ENCODE assay signal across 23 mouse cellular contexts in the genomic region with DNA sequence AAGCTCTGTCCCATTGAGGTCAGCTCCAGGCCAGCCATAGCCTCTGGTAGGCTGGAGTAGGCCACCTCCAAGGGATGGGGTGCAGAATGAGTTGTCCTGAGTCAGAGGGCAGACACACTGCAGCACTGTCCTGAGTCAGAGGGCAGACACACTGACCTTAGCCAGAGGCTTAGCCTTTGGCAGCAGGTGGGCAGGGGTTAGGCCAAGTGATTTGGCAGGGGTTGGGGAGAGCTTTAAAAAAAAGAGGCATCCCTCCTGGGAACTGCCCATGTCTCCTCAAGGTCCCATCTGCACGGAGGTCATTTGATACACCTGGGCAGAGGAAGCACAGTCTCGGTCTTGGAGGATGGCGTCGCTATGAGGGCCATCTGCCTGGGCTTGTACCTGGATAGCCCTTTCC. TPM values are rescaled to one million over a fixed set of nuclear protein-coding genes. Genes with fewer than 3 reads are reported as not detected.
DNase-seq lines count a peak whose midpoint lies in the region; ATAC-seq and TF ChIP-seq lines count a peak whose summit lies in the region.
"Had no signal": no experiment of that assay in that cellular context is flagged by ENCODE, and none has a peak within 500 bp of the region (broad histone marks: within the 10 kb centered on the region; RNA-seq: fewer than 3 reads in every experiment).

No protein-coding gene starts in this region.

- no peak overlapping the region for H3K4me2 ChIP-seq in forebrain, embryonic 11.5 days (ENCODE audit: low read depth, low read length, severe bottlenecking)
- H3K4me2 ChIP-seq in heart, embryonic 12.5 days: no peak overlapping the region
- H3K4me2 ChIP-seq: embryonic facial prominence, embryonic 15.5 days; forebrain, embryonic 12.5 days; hindbrain, embryonic 15.5 days; kidney, embryonic 15.5 days had no signal

- H3K36me3 ChIP-seq in forebrain, embryonic 10.5 days (replicated peaks): peaks cover 73% of the 10 kb centered on the region
- H3K36me3 ChIP-seq in forebrain, embryonic 11.5 days (ENCODE audit: control insufficient read depth, insufficient read depth, low read length): no peaks in the 10 kb centered on the region
- H3K36me3 ChIP-seq in heart, embryonic 12.5 days: peaks cover 98% of the 10 kb centered on the region

- H3K4me3 ChIP-seq in forebrain, embryonic 10.5 days: peak overlapping the region; percentile 28; the same call in 1 of the 2 replicates
- no peak overlapping the region for H3K4me3 ChIP-seq in forebrain, embryonic 11.5 days (ENCODE audit: low read depth, low read length)
- no peak overlapping the region for H3K4me3 ChIP-seq in heart, embryonic 12.5 days
- no peak overlapping the region for H3K4me3 ChIP-seq in cerebellum, adult 2 months (replicated peaks; ENCODE audit: insufficient read depth, low read depth, low read length)
- H3K4me3 ChIP-seq: embryonic facial prominence, embryonic 15.5 days; erythroblast, embryonic 14.5 days; forebrain, embryonic 12.5 days; heart, adult 2 months; hindbrain, embryonic 15.5 days; kidney, embryonic 15.5 days had no signal

- H3K4me1 ChIP-seq in forebrain, embryonic 10.5 days: peaks cover 16% of the 10 kb centered on the region
- H3K4me1 ChIP-seq in forebrain, embryonic 11.5 days (replicated peaks; ENCODE audit: control insufficient read depth, insufficient read depth, low read length): no peaks in the 10 kb centered on the region
- peaks cover 8% of the 10 kb centered on the region; the same call in 1 of the 2 replicates for H3K4me1 ChIP-seq in heart, embryonic 12.5 days (replicated peaks)
- H3K4me1 ChIP-seq in cerebellum, adult 2 months (ENCODE audit: control insufficient read depth, insufficient read depth, low read length): peaks cover 28% of the 10 kb centered on the region
- H3K4me1 ChIP-seq: hindbrain, embryonic 15.5 days; kidney, embryonic 15.5 days had no signal

- H3K9ac ChIP-seq in forebrain, embryonic 11.5 days (ENCODE audit: low read length): no peak overlapping the region
- H3K9ac ChIP-seq in heart, embryonic 12.5 days: no peak overlapping the region
- H3K9ac ChIP-seq: embryonic facial prominence, embryonic 15.5 days; forebrain, embryonic 12.5 days; hindbrain, embryonic 15.5 days; kidney, embryonic 15.5 days had no signal

- 84% methylated on average over 4 of the region's 4 CpGs for WGBS in forebrain, embryonic 10.5 days
- 88% methylated on average over 4 of the region's 4 CpGs for WGBS in forebrain, embryonic 11.5 days
- 91% methylated on average over 4 of the region's 4 CpGs for WGBS in heart, embryonic 12.5 days
- 78% methylated on average over 4 of the region's 4 CpGs for WGBS in cerebellum, adult 2 months

- no peaks in the 10 kb centered on the region for H3K9me3 ChIP-seq in forebrain, embryonic 10.5 days
- no peaks in the 10 kb centered on the region for H3K9me3 ChIP-seq in forebrain, embryonic 11.5 days (ENCODE audit: control insufficient read depth, low read length)
- no peaks in the 10 kb centered on the region for H3K9me3 ChIP-seq in heart, embryonic 12.5 days (replicated peaks)
- H3K9me3 ChIP-seq: embryonic facial prominence, embryonic 15.5 days; forebrain, embryonic 12.5 days; hindbrain, embryonic 15.5 days; kidney, embryonic 15.5 days had no signal

- no peak overlapping the region for H3K27ac ChIP-seq in forebrain, embryonic 10.5 days
- no peak overlapping the region for H3K27ac ChIP-seq in forebrain, embryonic 11.5 days (ENCODE audit: low read depth, low read length)
- no peak overlapping the region for H3K27ac ChIP-seq in heart, embryonic 12.5 days (ENCODE audit: poor library complexity, severe bottlenecking)
- H3K27ac ChIP-seq in cerebellum, adult 2 months (ENCODE audit: insufficient read depth, low read length): no peak overlapping the region
- H3K27ac ChIP-seq: embryonic facial prominence, embryonic 15.5 days; forebrain, embryonic 12.5 days; heart, adult 2 months; hindbrain, embryonic 15.5 days; kidney, embryonic 15.5 days had no signal

- no peak for ATAC-seq in forebrain, embryonic 11.5 days (replicated peaks; ENCODE audit: low FRiP score)
- ATAC-seq in heart, embryonic 12.5 days (ENCODE audit: insufficient number of reproducible peaks, low FRiP score): peak; percentile 4; the same call in 1 of the 2 replicates
- ATAC-seq: forebrain, embryonic 16.5 days; intestine, embryonic 16.5 days had no signal

- TF ChIP-seq CTCF in cerebellum, adult 2 months (IDR thresholded peaks at IDR 0.05; ENCODE audit: borderline replicate concordance, insufficient read depth, low read depth, low read length): no peak

- DNase-seq in forebrain, embryonic 10.5 days (ENCODE audit: extremely low spot score, low spot score): no peak
- DNase-seq in forebrain, embryonic 11.5 days (ENCODE audit: low spot score): no peak
- no peak for DNase-seq in heart, postnatal 4 days
- DNase-seq in gastrocnemius, postnatal 10 days: peak; percentile 25
- DNase-seq in skeletal muscle tissue, adult 2 months (ENCODE audit: low read depth, low spot score): peak; percentile 68
- no peak for DNase-seq in cerebellum, adult 2 months
- DNase-seq: adrenal gland, postnatal 14 days; cerebellum, adult 11-12 months; heart, adult 2 months; heart, postnatal 10 days; kidney, adult 2 months had no signal

- no peak for TF ChIP-seq POLR2A in cerebellum, adult 2 months (IDR thresholded peaks at IDR 0.05; ENCODE audit: borderline replicate concordance, insufficient read depth, low read length)

- H3K27me3 ChIP-seq in forebrain, embryonic 10.5 days (ENCODE audit: poor library complexity, severe bottlenecking): peaks cover 30% of the 10 kb centered on the region
- H3K27me3 ChIP-seq in forebrain, embryonic 11.5 days (ENCODE audit: control insufficient read depth, insufficient read depth, low read length): peaks cover 2% of the 10 kb centered on the region; the same call in 1 of the 2 replicates
- H3K27me3 ChIP-seq in heart, embryonic 12.5 days (replicated peaks): no peaks in the 10 kb centered on the region
- no peaks in the 10 kb centered on the region for H3K27me3 ChIP-seq in cerebellum, adult 2 months (ENCODE audit: control insufficient read depth, insufficient read depth, low read length)
- H3K27me3 ChIP-seq: CH12.LX; embryonic facial prominence, embryonic 15.5 days; hindbrain, embryonic 15.5 days; kidney, embryonic 15.5 days had no signal

RNA-seq across cellular contexts. Expression of a gene that starts 36.1 kb away (rescaled TPM):
- polyA plus RNA-seq in forebrain, embryonic 10.5 days (2016; fragmentation: Nextera tagmentation; extraction: Ambion mirVana): 0.30 and 0.41 TPM in 2 replicates
- polyA plus RNA-seq in forebrain, embryonic 11.5 days (2014; fragmentation: Nextera tagmentation; extraction: Ambion mirVana): 0.17 TPM in 1 of 2 replicates, not detected in the other
- 0.90 and 1.00 TPM in 2 replicates for polyA plus RNA-seq in heart, embryonic 12.5 days (2016; fragmentation: Nextera tagmentation; extraction: Ambion mirVana)
- total RNA-seq in heart, postnatal 4 days (2021): not detected
- total RNA-seq in gastrocnemius, postnatal 10 days (2021): not detected
- not detected in 2 replicates for polyA plus RNA-seq in cerebellum, adult 2 months (2012; rRNA removed)
- total RNA-seq: adrenal gland, postnatal 14 days; gastrocnemius, adult 8-10 months; heart, adult 2 months; heart, postnatal 10 days; hematopoietic stem cell, adult 5-6 weeks had no signal
- polyA plus RNA-seq: erythroblast, embryonic 14.5 days; heart, adult 2 months; heart, embryonic 14.5 days; kidney, adult 2 months had no signal

RNA-seq across cellular contexts. Expression of a gene that starts 48.7 kb away (rescaled TPM):
- 1.6 and 2.2 TPM in 2 replicates for polyA plus RNA-seq in forebrain, embryonic 10.5 days (2016; fragmentation: Nextera tagmentation; extraction: Ambion mirVana)
- polyA plus RNA-seq in forebrain, embryonic 11.5 days (2014; fragmentation: Nextera tagmentation; extraction: Ambion mirVana): 3.2 and 4.8 TPM in 2 replicates
- 12.4 and 12.5 TPM in 2 replicates for polyA plus RNA-seq in heart, embryonic 12.5 days (2016; fragmentation: Nextera tagmentation; extraction: Ambion mirVana)
- 10 to 100 TPM; 51.0 to 52.3 TPM for total RNA-seq in heart, postnatal 4 days (2021)
- 10 to 100 TPM; 13.5 to 18.9 TPM for total RNA-seq in gastrocnemius, postnatal 10 days (2021)
- polyA plus RNA-seq in cerebellum, adult 2 months (2012; rRNA removed): 68.9 and 77.2 TPM in 2 replicates

Comparison
In these comparisons a context has a peak if more than half of its experiments do, and no peak if none do; other contexts are left out.
1. DNase-seq: peak in gastrocnemius, postnatal 10 days (single experiment) and skeletal muscle tissue, adult 2 months (single experiment); none in forebrain, embryonic 10.5 days (single experiment), forebrain, embryonic 11.5 days (single experiment), heart, postnatal 4 days (single experiment) and cerebellum, adult 2 months (0 of 2).